Mouse (Mus musculus) mesoderm, embryonic 11.5 days (tissue): ENCODE results near the gene Aplnr.

Source experiments
- DNase-seq: peaks from one replicate; pipeline ENCODE4 v3.0.0-alpha.2; 2012; ENCODE audit warnings: low read depth, low spot score

Gene Aplnr

DNA sequence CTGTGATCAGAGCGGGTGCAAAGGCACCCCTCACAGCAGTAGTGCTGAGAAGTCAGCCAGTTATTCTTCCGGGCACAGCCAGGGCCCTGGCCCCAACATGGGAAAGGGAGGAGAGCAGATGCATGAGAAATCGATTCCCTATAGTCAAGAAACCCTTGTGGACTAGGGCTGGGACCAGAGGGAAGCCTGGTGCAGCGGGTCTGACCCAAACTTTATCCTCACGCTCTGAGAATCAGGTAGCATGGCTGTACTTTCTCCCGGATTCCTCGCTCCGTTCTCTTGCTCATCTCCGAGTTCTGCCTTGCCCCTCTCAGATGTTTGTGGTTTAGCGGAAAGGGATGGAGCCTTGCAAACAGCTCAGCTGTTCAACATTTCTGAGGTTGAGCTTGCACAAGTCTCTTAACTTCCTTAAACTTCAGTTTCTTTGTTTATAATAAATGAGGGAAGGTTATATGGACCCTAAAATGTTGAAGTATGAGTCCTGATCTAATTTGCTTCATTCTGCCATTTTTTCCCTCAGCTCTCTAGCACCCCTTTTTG is 1.6 kb downstream of the Aplnr start:
- DNase-seq, result no peak

DNA sequence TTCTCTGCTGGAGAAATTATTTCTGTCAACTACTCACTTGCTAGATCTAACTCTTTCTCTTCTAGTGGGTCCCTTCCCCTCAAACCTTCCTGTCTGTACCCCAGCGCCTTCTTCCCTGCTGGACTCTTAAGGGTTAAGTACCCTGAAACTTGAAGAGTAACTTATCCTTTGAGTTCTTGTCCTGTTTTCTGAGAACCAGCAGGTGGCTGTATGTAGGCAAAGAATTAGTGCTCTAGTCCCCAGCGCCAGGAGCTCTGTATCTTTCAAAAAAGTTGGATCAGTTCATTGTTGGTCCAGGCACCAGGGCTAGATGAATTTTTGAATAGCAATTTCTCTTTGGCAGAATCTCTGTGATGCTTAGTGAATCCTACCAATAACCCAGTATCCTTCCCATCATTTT is 2.1 kb downstream of the Aplnr start:
- no peak for DNase-seq

DNA sequence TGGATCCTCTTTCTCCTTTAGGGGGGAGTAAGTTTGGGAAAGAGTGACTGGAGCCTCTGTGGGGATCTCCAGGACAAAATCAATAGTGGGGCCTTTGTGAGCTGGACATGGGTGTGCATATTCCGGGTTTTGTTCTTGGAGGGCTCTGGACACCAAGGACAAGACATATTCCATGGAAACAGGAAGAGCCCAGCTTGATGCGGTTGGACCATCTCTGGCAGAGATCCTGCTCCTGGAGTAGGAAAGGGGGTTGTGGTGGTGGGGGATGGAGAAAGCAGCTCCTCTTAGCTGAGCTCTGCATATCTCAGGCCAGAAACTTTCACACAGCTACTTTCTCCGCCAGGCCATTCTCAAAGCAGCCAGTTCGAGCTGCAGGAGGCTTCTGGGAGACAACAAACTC is 3.4 kb downstream of the Aplnr start:
- no peak for DNase-seq

DNA sequence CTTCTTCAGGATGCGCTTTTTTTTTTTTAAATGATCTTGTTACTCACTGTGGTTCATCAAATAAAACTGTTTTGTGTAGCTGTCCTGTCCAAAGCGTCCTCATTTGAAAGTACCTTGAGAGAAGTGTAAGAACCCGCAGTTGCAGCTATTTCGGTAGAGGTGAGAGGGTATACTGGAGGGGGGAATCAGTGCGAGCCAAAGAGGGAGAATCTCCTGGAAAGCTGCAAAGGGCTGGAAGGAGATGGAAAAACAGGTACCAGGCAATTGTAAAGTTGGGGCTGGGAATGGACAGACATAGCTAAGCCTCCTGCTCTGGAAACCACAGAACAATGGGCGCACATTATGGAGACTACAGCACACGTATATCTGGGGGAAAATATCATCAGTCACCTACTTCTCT is 3.8 kb downstream of the Aplnr start:
- DNase-seq, result no peak

DNA sequence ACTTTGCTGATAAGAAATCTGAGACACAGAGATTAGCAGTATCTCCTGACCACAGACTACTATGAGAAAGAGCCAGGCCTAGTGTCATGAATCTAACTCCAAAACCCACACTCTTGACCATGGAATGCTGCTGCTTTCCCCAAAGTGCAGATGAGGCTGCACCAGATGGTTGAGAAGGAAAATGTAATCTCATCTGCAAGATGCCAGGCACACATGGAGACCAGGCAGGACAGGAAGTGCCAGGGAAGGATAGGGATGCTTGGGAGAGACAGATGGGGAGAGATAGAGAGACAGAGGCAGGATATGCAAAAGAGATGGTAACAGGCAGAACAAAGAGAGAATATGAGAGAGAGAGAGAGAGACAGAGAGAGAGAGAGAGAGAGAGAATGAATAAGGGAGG is 4.8 kb downstream of the Aplnr start:
- DNase-seq, result no peak

DNA sequence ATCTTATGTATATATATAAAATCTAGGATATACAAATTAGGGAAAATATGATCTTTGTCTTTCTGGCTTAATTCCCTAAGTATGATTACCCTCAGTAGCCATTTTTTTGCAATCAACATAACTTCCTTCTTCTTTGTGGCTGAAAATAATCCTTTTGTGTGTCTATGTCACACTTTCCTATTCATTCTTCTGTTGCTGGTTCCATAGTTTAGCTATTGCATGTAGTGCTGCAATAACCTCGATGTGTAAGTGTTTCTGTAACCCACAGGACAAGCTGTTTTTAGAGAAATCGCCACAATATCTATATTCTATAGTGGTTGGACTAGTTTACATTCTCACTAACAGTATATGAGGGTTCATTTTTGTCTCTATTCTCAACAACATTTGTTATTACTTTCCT is 8.9 kb downstream of the Aplnr start:
- no peak for DNase-seq

DNA sequence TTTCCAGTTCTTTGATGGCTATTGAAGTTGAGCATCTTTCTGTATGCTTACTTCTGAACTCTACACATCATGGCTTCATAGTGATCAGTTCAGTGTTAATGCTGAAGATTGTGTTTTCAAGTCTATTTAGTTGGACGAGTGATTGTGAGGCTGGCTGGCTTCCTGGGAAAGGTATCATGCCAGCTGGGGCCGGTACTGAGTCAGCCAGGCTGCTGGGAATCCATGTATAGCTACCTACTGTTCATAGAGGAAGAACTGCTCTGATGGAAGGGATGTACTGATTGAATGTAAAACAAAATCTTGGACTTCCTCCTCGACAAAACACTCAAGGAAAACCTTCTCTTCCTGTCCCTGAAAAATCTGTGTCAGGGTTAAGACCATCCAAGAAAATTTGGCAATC is 9.3 kb downstream of the Aplnr start:
- DNase-seq, result no peak

DNA sequence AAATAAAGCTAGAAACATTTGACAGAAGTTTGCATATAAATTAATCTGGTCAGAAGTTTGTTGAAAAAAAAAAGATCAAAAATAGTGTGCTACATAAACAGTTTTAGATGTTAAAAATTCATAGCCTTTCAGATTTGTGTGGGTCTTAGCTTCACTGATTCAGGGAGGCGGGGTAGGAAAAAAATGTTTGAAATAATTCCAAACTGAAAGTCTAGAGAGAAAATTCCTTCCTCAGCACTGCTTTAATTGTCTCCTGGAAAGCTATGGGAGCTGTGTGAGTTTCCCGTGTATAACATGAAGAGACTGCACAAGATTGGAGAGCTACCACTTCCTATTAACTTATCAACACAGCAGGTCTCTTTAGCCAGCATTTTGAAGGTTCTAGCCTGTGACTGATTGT is 11.5 kb downstream of the Aplnr start:
- no peak for DNase-seq

DNA sequence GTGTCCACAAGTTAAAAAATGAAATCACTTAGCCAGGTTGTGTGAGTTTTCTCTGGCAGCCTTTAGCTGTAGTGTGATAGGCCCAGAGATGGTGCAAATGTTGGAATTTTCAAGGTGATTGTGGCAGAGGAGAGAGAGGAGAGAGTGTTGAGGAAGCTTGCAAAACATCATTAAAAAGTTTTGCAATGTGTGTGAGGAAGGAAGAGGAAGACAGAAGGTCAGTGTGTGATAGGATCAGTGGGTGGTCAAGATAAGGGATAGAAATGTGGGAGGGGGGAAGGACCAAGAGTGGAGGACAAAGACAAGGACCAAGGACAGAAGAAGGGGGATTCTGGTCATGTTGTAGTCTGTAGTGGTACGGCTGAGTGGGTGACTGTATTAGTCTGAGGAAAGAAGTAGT is 14.3 kb downstream of the Aplnr start:
- no peak for DNase-seq

DNA sequence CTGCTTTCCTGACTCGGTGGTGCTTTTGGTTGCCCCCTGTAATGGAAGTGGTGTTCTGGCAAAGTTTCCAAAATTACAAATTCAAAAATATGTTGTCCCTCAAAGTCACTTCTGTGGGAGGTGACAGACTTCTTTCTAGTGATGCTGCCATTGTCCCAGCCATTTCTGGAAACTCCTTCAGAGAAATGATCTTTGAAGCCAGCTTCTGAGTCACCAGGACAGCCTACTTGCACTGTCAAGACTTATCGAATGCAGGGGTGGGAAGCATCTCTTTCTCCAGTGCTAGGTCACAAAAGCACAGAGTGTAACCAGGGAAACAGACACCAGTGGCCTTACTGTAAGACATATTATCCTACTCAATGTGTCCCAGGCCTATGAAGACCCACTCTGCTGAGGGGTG is 15.2 kb downstream of the Aplnr start:
- no peak for DNase-seq

DNA sequence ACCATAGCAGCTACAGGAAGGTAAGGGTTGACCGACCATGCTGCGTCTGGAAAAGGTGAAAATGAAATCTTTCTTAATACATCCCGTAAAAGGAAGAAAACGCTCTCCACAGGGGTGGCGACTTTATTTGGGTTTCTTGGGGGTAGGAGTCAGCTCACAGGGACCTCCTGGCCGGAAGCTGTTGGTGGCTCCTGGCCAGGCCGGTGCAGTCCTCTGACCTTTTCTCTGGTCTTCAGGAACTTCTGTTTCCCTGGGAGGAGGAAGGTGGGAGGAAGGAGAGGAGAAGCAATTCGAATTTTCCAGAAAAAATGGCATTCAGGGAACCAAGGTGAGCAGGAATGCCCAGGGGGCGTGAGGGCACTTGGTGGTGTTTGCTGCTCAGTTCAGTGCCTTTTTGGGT is 19.3 kb downstream of the Aplnr start:
- no peak for DNase-seq

DNA sequence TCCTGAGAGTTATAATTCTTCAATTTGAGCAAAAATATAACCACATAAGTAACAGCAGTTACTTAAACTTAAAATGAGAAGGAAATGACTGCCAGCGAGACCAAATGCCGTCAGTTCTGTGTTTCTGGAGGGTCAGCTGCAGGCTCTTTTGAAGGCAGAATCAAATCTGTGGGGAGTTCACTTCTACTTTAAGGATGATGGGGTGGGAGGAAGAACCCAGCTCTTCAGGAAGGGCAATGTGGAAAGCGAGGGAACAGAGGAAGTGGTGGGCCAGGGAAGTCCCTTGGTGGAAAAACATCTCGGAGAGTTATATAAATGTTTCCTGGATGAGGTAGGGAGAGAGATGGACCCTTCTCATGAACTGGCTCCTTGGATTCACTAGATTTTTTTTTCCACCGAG is 20.1 kb downstream of the Aplnr start:
- no peak for DNase-seq

DNA sequence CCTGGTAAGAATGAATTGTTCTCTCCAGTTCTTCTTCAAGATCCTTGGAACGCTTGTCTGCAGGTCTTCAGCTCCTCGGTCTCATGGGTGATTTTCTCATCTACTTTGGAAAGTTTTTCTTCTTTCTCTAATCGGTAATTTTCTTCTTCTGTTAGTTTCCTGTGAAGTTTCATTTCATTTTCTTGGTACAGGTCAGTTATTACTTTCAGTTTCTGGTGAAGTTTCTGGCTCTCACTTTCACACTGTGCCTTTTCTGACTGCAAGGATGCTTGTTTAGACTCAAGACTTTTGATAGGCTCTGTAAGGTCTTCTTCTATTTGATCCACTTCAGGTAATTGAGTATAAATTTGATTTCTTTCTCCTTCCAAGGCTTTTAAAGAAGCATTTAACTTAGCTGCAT is 21.4 kb downstream of the Aplnr start:
- DNase-seq, result no peak

DNA sequence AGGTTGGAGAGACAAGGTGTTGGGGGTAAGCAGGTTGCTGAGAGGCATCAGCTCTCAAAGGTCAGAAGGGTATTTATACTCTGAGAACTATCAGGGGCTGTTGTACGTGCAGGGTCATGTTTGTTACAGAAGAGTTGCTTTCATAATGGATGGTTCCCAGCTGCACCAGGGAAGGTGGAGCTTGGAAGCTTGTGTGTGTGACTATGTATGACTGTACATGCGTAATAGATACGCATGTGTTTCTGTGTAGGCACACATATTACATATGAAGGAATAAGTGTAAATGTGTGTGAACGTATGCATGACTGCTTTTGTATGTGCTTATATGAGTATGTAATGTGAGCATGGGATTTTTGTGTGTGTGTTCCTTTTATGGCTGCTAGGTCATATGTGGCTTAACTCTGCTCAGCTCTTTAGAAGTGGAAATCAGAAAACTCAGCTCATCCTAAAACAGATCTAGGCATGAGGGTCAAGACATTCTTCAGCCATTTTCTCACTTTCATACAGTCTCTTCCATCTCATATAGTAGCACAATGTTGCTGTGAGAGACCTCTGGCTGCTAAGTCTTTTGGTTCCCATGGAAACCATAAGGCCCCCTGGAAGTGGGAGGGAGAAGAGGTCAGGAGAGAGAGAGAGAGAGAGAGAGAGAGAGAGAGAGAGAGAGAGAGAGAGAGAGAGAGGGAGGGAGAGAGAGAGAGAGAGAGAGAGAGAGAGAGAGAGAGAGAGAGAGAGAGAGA is 25.0 kb downstream of the Aplnr start:
- peak; percentile 44 for DNase-seq

DNA sequence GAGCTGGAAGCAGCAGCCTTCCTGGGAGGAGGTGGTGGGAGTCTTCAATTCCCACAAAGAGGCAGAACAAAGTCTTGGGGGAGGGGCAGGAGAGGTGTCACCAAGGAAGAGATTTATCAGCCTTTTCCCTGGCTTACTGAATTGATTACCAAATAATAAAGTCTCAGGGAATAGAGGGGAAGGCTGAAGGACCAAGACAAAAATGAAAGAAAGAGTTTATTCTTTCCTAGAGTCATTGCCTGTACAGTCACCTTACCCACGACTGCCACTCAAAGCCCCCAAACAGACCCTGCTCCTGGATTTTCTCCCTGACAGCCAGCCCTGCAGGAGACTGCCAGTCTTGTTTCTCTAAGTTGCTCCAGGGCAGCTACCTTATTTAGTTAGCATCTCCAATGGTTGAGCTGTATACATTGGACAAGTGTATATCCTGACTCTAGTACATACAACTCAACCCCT is 25.6 kb downstream of the Aplnr start:
- peak; percentile 53 for DNase-seq

DNA sequence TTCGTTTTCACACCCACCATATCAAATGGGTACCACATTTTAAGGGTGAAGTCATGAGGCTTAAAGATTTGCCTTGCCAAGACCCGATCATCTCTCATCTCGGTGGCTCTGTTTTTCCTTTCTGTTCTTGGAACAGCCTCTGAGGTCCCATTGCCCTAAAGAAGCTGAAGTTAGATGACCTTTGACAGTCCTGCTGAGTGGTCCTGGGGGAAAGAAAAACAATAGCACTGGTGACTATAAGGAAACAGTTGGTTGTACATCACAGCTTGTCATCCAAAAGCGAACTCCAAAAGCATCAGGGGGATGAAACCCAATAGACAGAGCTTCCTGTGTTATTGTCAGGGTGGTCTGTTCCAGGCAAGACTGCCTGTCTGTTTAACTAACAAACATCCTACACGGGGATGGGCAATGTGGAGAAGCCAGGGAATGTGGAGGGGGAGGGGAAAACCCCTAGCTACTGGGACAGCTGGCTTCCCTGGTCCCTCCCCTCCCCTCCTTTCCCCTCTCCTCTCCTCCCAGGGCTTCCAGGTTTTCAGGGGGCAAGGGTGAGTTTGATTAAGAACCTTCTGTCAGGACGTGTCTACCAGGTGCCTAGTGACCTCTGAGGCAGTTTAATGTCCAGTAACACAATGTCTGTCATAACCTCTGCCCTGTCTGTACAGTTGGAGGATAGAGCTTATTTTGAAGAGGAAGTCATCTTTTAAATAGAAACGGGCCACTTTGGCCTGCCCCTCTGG is 27.5 kb downstream of the Aplnr start:
- DNase-seq, result peak; percentile 78

DNA sequence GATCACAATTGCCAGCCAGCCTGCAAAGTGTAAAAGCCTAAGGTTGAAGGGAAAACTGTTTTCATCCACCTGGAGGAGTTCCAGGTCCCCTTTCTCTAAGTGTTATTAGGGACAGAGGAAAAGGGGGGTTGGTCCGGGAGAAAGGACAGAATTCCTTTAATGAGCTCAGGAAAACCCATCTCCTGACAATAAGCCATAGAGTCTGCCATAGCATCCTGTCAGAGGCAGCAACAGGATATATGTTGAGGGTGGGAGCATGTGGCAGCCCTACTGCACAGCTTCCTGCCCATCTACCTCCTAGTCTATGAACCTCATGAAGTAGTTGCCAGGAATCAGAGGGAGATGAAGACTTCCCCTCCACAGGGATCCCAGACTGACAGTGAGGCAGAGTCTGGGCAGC is 31.6 kb downstream of the Aplnr start:
- no peak for DNase-seq

DNA sequence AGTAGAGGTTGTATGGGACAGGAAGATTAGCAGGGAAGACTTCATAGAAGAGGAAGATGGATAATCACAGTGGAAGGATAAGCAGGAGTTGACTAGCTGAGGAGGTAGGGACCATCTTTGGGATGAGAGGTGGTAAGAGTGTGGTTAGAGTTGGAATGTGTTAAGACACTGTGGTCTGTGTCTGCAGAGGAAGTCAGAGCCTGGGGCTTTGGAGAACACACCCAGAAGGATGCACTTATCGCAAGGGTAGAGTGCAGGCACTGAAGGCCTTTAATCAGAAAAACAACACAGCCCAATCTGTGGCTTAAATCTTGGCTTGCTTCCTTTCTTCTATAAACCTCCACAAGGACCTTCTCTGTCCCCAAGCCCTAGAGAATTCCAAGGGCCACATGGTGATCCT is 32.3 kb downstream of the Aplnr start:
- DNase-seq, result no peak

DNA sequence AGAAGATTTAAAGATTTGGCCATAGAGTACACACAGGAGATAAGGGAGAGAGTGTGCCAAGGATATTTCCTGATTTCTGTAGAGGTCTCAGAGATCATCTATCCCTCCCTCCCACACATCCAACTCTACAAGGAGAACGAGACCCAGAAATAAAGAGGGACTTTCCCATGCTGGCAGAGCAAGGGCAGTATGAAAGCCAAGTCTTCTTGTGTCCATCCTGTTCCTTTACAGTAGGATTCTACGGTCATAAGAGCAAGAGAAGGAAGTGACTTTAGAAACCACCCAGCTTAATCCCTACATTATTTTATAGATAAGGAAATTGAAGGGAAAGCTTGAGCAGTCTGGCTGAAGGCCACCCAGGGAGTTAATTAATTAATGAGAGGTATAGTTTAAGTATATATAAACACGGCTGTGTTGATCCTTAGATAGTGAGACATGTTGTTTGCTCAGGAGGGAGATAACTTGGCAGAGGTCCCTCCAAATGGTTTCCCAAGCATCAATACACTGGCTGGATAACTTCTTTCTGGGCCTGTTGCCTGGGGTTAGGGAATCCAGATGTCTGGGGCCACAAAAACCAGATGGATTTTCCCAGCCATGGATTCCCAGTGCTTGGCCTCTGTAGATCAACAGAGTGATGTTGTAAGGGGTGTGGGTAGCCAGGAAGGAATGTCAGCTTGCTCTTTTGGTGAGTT is 36.2 kb downstream of the Aplnr start:
- peak; percentile 21 for DNase-seq

DNA sequence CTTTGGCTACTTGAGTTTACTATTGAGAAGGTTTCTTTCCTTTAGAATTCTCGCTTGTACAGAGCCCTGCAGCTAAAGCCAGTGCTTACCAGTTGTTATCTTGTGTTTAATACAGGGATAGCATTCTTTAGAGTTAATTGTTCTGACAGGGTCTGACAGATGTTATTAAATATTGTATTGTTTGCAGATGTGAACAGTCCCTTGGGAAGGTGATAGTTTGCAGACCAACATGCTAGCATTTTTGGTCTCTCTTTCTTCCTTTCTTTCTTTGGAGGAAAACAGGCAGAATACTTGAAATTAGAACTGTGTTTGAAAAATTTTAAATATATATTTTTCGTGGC is 36.7 kb downstream of the Aplnr start:
- no peak for DNase-seq

DNA sequence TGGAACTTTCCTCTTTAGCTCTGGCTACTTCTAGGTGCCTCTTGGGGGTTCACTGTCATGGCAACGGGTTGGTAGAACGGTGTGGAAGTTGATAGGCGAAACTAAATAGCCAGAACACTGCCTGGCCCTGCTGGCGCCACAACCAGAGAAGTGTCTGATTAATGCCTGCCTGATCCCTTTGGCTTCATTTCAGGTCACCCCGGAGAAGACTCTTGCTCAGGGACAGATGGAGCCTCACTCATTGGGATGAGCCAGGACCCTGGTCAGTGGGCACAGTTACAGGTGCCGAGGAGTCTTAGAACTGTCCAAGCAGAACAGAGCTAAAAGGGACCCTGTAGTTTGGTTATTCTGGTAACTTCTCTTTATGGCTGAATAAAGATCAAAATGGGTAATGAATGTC is 37.5 kb downstream of the Aplnr start:
- peak; percentile 13 for DNase-seq

DNA sequence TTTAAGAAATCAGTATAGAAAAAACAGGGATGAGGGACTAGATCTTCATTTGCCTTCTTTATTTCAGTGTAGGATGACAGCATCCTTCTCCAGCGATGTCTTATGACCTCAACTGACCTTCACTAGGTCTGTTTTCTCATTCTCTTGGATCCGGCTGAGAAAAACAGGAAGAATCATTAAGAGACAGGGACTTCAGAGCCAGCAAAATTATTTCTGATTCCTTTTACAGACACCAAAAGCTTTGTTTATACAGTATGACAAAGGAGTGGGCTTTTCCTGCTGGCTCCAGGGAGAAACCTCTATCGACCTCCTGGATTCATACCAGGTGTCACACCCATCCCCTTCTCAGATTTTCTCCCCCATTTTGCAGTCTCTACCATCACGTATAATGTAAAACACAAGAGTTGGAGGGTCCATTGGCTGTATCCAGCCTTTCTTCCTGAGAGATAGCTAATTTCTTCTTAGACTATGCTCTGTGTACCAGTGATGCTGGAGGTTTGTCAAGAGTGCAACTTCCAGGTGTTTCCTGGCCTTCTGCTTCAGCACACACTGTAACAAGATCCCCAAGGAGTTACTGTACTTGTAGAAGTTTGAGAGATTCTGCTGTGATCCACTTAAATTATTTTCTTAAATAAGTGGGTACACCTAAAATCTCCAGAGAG is 42.2 kb downstream of the Aplnr start:
- DNase-seq, result no peak
